Mouse (Mus musculus): Measurements from ENCODE around the gene Wdr45b. TPM values are rescaled to one million over a fixed set of nuclear protein-coding genes. Genes with fewer than 3 reads are reported as not detected.
"Not testable (repeated sequence)": the region's sequence is repeated elsewhere in the genome, so short reads cannot be mapped to it uniquely, and the experiment has no call there.

Gene Wdr45b
- polyA plus RNA-seq, 1 experiment from 2014 or later = 90.0 TPM

GRCm38 (mm10) chr11:121362212-121362611 is 8.0 kb upstream of the Wdr45b start:
- H3K36me3 ChIP-seq = no peaks in the 10 kb centered on the region
- H3K4me3 ChIP-seq = no peak overlapping the region
- no peaks in the 10 kb centered on the region for H3K27me3 ChIP-seq (ENCODE audit: insufficient read depth, poor library complexity, severe bottlenecking)
- DNase-seq (ENCODE audit: low spot score) = no peak
- 33% methylated on average over 5 of the region's 5 CpGs for WGBS
- H3K9me3 ChIP-seq = no peaks in the 10 kb centered on the region
- H3K27ac ChIP-seq = no peak overlapping the region
- no peaks in the 10 kb centered on the region for H3K4me1 ChIP-seq

DNA sequence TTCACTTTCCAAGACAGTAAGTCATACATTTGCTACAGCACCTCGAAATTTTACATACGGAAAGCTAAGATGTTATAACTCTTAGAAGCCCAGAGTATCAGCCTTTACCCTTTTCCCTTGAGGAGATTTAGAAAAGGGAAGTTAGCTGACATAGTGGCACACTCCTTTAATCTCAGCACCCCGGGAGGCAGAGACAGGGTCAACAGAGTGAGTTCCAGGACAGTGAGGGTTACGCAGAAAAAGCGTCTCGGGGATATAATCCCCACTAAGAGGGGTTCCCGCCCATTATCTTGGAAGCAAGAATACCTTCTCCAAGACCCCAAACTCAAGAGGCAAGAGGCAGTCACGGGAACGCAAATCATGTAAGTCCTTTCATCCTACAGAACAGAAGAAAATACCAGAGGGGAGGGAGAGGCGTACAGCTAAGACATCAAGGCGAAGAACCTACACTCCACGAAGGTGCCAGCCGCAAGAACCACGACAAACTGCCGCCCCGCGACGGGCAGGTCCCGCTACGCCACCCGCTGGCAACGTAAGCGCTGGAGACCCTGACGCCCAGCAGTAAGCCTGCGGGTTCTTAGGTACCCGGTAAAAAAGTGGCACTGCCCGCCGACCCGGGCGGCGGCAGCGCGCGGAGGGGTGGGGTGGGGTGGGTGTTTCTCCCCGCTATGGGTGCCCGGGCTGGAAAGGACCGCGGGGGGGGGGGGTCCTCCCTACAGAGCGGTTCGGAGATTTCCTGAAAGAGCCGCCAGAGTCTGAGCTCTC is 737 bp downstream of the Wdr45b start:
- H3K27ac ChIP-seq = peak overlapping the region; percentile 98
- 3% methylated on average over 40 of the region's 41 CpGs for WGBS
- no peaks in the 10 kb centered on the region for H3K27me3 ChIP-seq (ENCODE audit: insufficient read depth, poor library complexity, severe bottlenecking)
- DNase-seq (ENCODE audit: low spot score) = no peak
- H3K36me3 ChIP-seq = peaks cover 20% of the 10 kb centered on the region
- H3K4me3 ChIP-seq = peak overlapping the region; percentile 98
- no peaks in the 10 kb centered on the region for H3K9me3 ChIP-seq
- peaks cover 20% of the 10 kb centered on the region for H3K4me1 ChIP-seq

GRCm38 (mm10) chr11:121348727-121349126 is 5.5 kb downstream of the Wdr45b start:
- DNase-seq (ENCODE audit: low spot score); H3K4me3 ChIP-seq; H3K27ac ChIP-seq; H3K9me3 ChIP-seq; H3K27me3 ChIP-seq (ENCODE audit: insufficient read depth, poor library complexity, severe bottlenecking): not testable (repeated sequence)
- Histone ChIP-seq H3K4me1 (peaks cover 14% of the 10 kb centered on the region), H3K36me3 (peaks cover 49% of the 10 kb centered on the region)
- 78% methylated on average over 3 of the region's 3 CpGs for WGBS

DNA sequence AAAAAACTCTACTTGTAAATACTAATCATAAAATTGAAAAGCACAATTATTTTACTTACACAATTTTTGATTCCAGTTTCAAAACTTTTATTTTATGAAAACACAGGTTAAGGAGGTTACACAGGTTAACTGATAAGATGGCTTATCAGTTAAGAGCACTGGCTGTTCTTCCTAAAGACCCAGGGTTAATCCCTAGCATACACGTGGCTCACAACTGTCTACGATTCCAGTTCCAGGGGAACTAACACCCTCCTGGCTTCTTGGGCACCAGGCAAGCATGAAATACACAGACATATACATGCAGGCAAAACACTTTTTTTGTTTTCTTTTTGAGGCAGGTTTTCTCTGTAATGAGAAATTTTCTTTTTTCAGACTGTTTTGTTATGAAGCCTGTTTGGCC is 6.1 kb downstream of the Wdr45b start:
- H3K27ac ChIP-seq = no peak overlapping the region
- H3K4me3 ChIP-seq = no peak overlapping the region
- H3K4me1 ChIP-seq = peaks cover 9% of the 10 kb centered on the region
- DNase-seq (ENCODE audit: low spot score) = no peak
- H3K9me3 ChIP-seq = no peaks in the 10 kb centered on the region
- H3K36me3 ChIP-seq = peaks cover 54% of the 10 kb centered on the region
- H3K27me3 ChIP-seq (ENCODE audit: insufficient read depth, poor library complexity, severe bottlenecking) = no peaks in the 10 kb centered on the region
- 92% methylated on average over 2 of the region's 2 CpGs for WGBS

GRCm38 (mm10) chr11:121347036-121347435 is 7.2 kb downstream of the Wdr45b start:
- WGBS = 89% methylated on average over 2 of the region's 2 CpGs
- no peak for DNase-seq (ENCODE audit: low spot score)
- Histone ChIP-seq H3K27me3 (ENCODE audit: insufficient read depth, poor library complexity, severe bottlenecking) (no peaks in the 10 kb centered on the region), H3K9me3 (no peaks in the 10 kb centered on the region), H3K4me3 (no peak overlapping the region), H3K4me1 (no peaks in the 10 kb centered on the region), H3K27ac (no peak overlapping the region), H3K36me3 (peaks cover 53% of the 10 kb centered on the region)

- H3K27me3 ChIP-seq (ENCODE audit: insufficient read depth, poor library complexity, severe bottlenecking); H3K27ac ChIP-seq; H3K9me3 ChIP-seq; DNase-seq (ENCODE audit: low spot score); H3K4me1 ChIP-seq; H3K4me3 ChIP-seq: not testable (repeated sequence)
- WGBS = 11% methylated on average over 1 of the region's 1 CpGs
- peaks cover 47% of the 10 kb centered on the region for H3K36me3 ChIP-seq
Observed at GRCm38 (mm10) chr11:121342423-121342822, 11.8 kb downstream of the Wdr45b start.

- no peaks in the 10 kb centered on the region for H3K27me3 ChIP-seq (ENCODE audit: insufficient read depth, poor library complexity, severe bottlenecking)
- no peak overlapping the region for H3K27ac ChIP-seq
Observed at GRCm38 (mm10) chr11:121340287-121340686, 14.0 kb downstream of the Wdr45b start.

GRCm38 (mm10) chr11:121339647-121340046 is 14.6 kb downstream of the Wdr45b start:
- H3K4me3 ChIP-seq = no peak overlapping the region
- 89% methylated on average over 1 of the region's 1 CpGs for WGBS
- no peak for DNase-seq (ENCODE audit: low spot score)
- peaks cover 51% of the 10 kb centered on the region for H3K36me3 ChIP-seq
- H3K27me3 ChIP-seq (ENCODE audit: insufficient read depth, poor library complexity, severe bottlenecking) = no peaks in the 10 kb centered on the region
- no peak overlapping the region for H3K27ac ChIP-seq
- no peaks in the 10 kb centered on the region for H3K9me3 ChIP-seq
- H3K4me1 ChIP-seq = no peaks in the 10 kb centered on the region

More at GRCm38 (mm10) chr11:121340287-121340686, 14.0 kb downstream of the Wdr45b start:
- WGBS = 76% methylated on average over 1 of the region's 1 CpGs
- peak; percentile 25 for DNase-seq (ENCODE audit: low spot score)
- H3K4me3 ChIP-seq = no peak overlapping the region
- no peaks in the 10 kb centered on the region for H3K9me3 ChIP-seq
- peaks cover 44% of the 10 kb centered on the region for H3K36me3 ChIP-seq
- H3K4me1 ChIP-seq = no peaks in the 10 kb centered on the region

- Histone ChIP-seq H3K27ac (no peak overlapping the region), H3K4me1 (no peaks in the 10 kb centered on the region), H3K36me3 (peaks cover 88% of the 10 kb centered on the region), H3K9me3 (no peaks in the 10 kb centered on the region), H3K27me3 (ENCODE audit: insufficient read depth, poor library complexity, severe bottlenecking) (no peaks in the 10 kb centered on the region), H3K4me3 (no peak overlapping the region)
- 84% methylated on average over 3 of the region's 3 CpGs for WGBS
- peak; percentile 51 for DNase-seq (ENCODE audit: low spot score)
Observed at GRCm38 (mm10) chr11:121331641-121332040, 22.6 kb downstream of the Wdr45b start.

DNA sequence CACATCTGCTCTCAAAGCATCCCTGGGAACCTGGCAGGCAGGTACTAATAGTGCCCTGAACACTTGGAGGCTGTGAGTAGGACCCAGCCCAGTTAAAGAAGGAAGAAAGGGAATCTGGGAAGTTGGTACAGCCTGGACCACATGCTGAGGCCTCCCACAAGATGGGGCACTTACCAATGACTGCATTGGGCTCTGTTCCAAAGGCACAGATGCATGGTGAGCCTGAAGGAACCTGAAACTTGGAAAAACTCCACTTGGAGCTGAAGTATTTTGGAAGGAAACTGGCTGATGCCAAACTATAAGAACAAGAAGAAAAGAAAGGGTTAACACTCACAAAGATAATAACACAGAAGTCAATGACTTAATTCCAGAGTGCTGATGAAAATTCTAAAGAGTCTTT is 25.6 kb downstream of the Wdr45b start:
- Histone ChIP-seq H3K4me1 (no peaks in the 10 kb centered on the region), H3K27me3 (ENCODE audit: insufficient read depth, poor library complexity, severe bottlenecking) (no peaks in the 10 kb centered on the region), H3K27ac (no peak overlapping the region), H3K4me3 (no peak overlapping the region), H3K36me3 (peaks cover 76% of the 10 kb centered on the region), H3K9me3 (no peaks in the 10 kb centered on the region)
- no peak for DNase-seq (ENCODE audit: low spot score)

DNA sequence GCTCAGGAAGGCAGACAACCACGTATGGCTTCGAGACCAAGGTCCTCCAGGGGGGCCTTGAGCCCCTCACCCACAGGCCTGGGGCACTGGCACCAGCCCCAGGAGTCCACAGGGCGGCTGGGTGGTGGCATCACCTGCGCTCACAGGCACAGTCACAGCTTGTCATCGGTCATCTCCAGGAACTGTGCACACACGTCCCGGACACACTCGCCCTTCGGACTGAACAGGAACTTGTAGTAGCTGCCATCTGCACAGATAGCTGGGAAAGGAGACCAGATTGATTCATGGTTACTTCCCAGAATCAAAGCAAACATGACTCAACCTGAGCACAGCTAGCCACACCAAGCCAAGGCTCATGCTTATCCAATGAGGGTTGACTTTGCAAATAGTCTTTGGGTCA is 26.0 kb downstream of the Wdr45b start:
- Histone ChIP-seq H3K36me3 (peaks cover 75% of the 10 kb centered on the region), H3K27me3 (ENCODE audit: insufficient read depth, poor library complexity, severe bottlenecking) (no peaks in the 10 kb centered on the region), H3K4me3 (no peak overlapping the region), H3K9me3 (no peaks in the 10 kb centered on the region), H3K4me1 (no peaks in the 10 kb centered on the region), H3K27ac (no peak overlapping the region)
- no peak for DNase-seq (ENCODE audit: low spot score)
- WGBS = 95% methylated on average over 9 of the region's 9 CpGs

GRCm38 (mm10) chr11:121326681-121327080 is 27.6 kb downstream of the Wdr45b start:
- no peaks in the 10 kb centered on the region for H3K9me3 ChIP-seq
- peaks cover 62% of the 10 kb centered on the region for H3K36me3 ChIP-seq
- WGBS = 94% methylated on average over 5 of the region's 5 CpGs
- no peak overlapping the region for H3K4me3 ChIP-seq
- no peak overlapping the region for H3K27ac ChIP-seq
- H3K27me3 ChIP-seq (ENCODE audit: insufficient read depth, poor library complexity, severe bottlenecking) = no peaks in the 10 kb centered on the region
- no peak for DNase-seq (ENCODE audit: low spot score)
- H3K4me1 ChIP-seq = no peaks in the 10 kb centered on the region

DNA sequence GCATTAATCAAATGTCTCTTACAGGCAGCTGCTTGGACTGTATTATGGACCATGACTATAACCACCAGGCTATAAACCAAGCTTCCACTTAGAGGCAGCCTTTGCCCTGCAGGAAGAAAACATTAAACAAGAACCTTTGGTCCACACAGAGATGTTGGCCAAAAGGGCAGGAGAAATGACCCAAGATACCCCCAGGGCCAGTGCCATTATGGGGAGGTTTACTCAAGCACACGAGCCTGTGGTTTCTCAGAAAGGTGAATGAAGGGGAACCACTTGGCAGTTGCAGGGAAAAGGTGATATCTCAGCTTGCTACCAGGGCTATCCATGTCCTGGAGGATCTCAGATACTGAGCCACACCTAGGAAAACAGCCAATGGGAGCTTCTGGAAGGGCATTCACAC is 28.2 kb downstream of the Wdr45b start:
- Histone ChIP-seq H3K36me3 (peaks cover 64% of the 10 kb centered on the region), H3K4me3 (no peak overlapping the region), H3K27me3 (ENCODE audit: insufficient read depth, poor library complexity, severe bottlenecking) (no peaks in the 10 kb centered on the region), H3K9me3 (no peaks in the 10 kb centered on the region), H3K4me1 (no peaks in the 10 kb centered on the region), H3K27ac (no peak overlapping the region)
- no peak for DNase-seq (ENCODE audit: low spot score)
- WGBS = 74% methylated on average over 1 of the region's 1 CpGs

GRCm38 (mm10) chr11:121307712-121308111 is 46.5 kb downstream of the Wdr45b start:
- 92% methylated on average over 6 of the region's 6 CpGs for WGBS
- H3K27me3 ChIP-seq (ENCODE audit: insufficient read depth, poor library complexity, severe bottlenecking); DNase-seq (ENCODE audit: low spot score); H3K27ac ChIP-seq; H3K9me3 ChIP-seq; H3K4me3 ChIP-seq; H3K4me1 ChIP-seq: not testable (repeated sequence)
- H3K36me3 ChIP-seq = peaks cover 77% of the 10 kb centered on the region

Data from heart, embryonic 10.5 days (tissue).